Mouse (Mus musculus) thymus, adult 2 months (tissue): ENCODE data around the gene Slc29a2. TPM values are rescaled to one million over a fixed set of nuclear protein-coding genes. Genes with fewer than 3 reads are reported as not detected.

Source experiments
- DNase-seq: peaks from one replicate; pipeline ENCODE4 v3.0.0; 2021
- H3K27ac ChIP-seq: fragments of 200-500 bp; 2 replicates; pipeline ENCODE4 v1.5.1; 2012; ENCODE audit warnings: low read length, control low read depth; ENCODE audit not compliant: control insufficient read depth, insufficient read depth
- H3K27me3 ChIP-seq: fragments of 200-500 bp; 2 replicates; pipeline ENCODE4 v1.6.1; 2012; ENCODE audit warnings: mild to moderate bottlenecking, low read length, moderate library complexity, mixed read lengths; ENCODE audit not compliant: control insufficient read depth, insufficient read depth
- H3K36me3 ChIP-seq: fragments of 200-500 bp; 2 replicates; pipeline ENCODE4 v1.6.1; 2012; ENCODE audit warnings: mild to moderate bottlenecking, low read length, moderate library complexity; ENCODE audit not compliant: control insufficient read depth, insufficient read depth
- H3K4me1 ChIP-seq: fragments of 200-500 bp; replicated peaks from 2 replicates; pipeline ENCODE4 v1.6.1; 2012; ENCODE audit warnings: low read length; ENCODE audit not compliant: control insufficient read depth, insufficient read depth
- H3K4me3 ChIP-seq: fragments of 200-500 bp; 2 replicates; pipeline ENCODE4 v1.5.1; 2012; ENCODE audit warnings: mild to moderate bottlenecking, low read length, control low read depth, moderate library complexity; ENCODE audit not compliant: control insufficient read depth, insufficient read depth
- CTCF ChIP-seq: fragments of 200-500 bp; IDR thresholded peaks from 2 replicates; pipeline ENCODE4 v1.5.1; 2012; ENCODE audit warnings: mild to moderate bottlenecking, control low read depth, low read length, moderate library complexity, borderline replicate concordance; ENCODE audit not compliant: control insufficient read depth, poor library complexity, insufficient read depth; ENCODE audit errors: extremely low read depth
- POLR2A ChIP-seq: fragments of 200-500 bp; IDR thresholded peaks from 2 replicates; pipeline ENCODE4 v1.6.1; 2012; ENCODE audit warnings: mild to moderate bottlenecking, low read length, control low read depth, moderate library complexity; ENCODE audit not compliant: control insufficient read depth, poor library complexity, insufficient read depth; ENCODE audit errors: extremely low read depth
- WGBS: fragments of 180-500 bp; shearing (Covaris S2); methylation state at CpG from one replicate; pipeline ENCODE4 v1.1.7; 2018; 5-methylcytosine and 5-hydroxymethylcytosine counted together
- polyA plus RNA-seq: library from polyadenylated mRNA; depleted of rRNA; stranded (reverse); fragments of >200 nt; gene quantifications from 2 replicates; pipeline ENCODE4 v1.2.3, GENCODE M21; 2012

Gene Slc29a2
- polyA plus RNA-seq, 1 experiment, result 14.6 TPM

- DNase-seq, result no peak
- H3K36me3 ChIP-seq, result no peaks in the 10 kb centered on the region
Observed at GRCm38 (mm10) chr19:5004925-5005324, 18.7 kb upstream of the Slc29a2 start.

GRCm38 (mm10) chr19:5013138-5013537, 10.5 kb upstream of the Slc29a2 start:
- 44% methylated on average over 8 of the region's 8 CpGs for WGBS
- Histone ChIP-seq H3K4me1 (no peaks in the 10 kb centered on the region), H3K27ac (no peak overlapping the region), H3K36me3 (no peaks in the 10 kb centered on the region), H3K27me3 (no peaks in the 10 kb centered on the region), H3K4me3 (no peak overlapping the region)
- TF ChIP-seq POLR2A (no peak), CTCF (no peak)
- no peak for DNase-seq

More at GRCm38 (mm10) chr19:5004925-5005324, 18.7 kb upstream of the Slc29a2 start:
- Histone ChIP-seq H3K4me3 (no peak overlapping the region), H3K4me1 (peaks cover 9% of the 10 kb centered on the region), H3K27me3 (no peaks in the 10 kb centered on the region), H3K27ac (no peak overlapping the region)
- WGBS, result 78% methylated on average over 4 of the region's 4 CpGs
- TF ChIP-seq POLR2A (no peak), CTCF (no peak)

- TF ChIP-seq POLR2A, result no peak
- TF ChIP-seq CTCF, result no peak
- Histone ChIP-seq H3K4me3 (no peak overlapping the region), H3K27ac (no peak overlapping the region), H3K27me3 (no peaks in the 10 kb centered on the region), H3K4me1 (no peaks in the 10 kb centered on the region), H3K36me3 (no peaks in the 10 kb centered on the region)
- peak; percentile 13 for DNase-seq
- 16% methylated on average over 8 of the region's 8 CpGs for WGBS
Observed at GRCm38 (mm10) chr19:5014961-5015398, 8.7 kb upstream of the Slc29a2 start.

- 50% methylated on average over 10 of the region's 10 CpGs for WGBS
- no peaks in the 10 kb centered on the region for H3K4me1 ChIP-seq
- no peak for TF ChIP-seq CTCF
- TF ChIP-seq POLR2A, result no peak
- H3K27me3 ChIP-seq, result no peaks in the 10 kb centered on the region
- H3K4me3 ChIP-seq, result no peak overlapping the region
- DNase-seq, result no peak
- H3K36me3 ChIP-seq, result no peaks in the 10 kb centered on the region
- no peak overlapping the region for H3K27ac ChIP-seq
Observed at GRCm38 (mm10) chr19:5016221-5016742, 7.4 kb upstream of the Slc29a2 start.

- WGBS, result 28% methylated on average over 12 of the region's 12 CpGs
- Histone ChIP-seq H3K4me3 (no peak overlapping the region), H3K27me3 (no peaks in the 10 kb centered on the region), H3K27ac (no peak overlapping the region), H3K36me3 (no peaks in the 10 kb centered on the region), H3K4me1 (no peaks in the 10 kb centered on the region)
- DNase-seq, result peak; percentile 77
- TF ChIP-seq POLR2A (no peak), CTCF (peak; percentile 70; the same call in 1 of the 2 replicates)
Observed at GRCm38 (mm10) chr19:5016782-5017181, 6.9 kb upstream of the Slc29a2 start.

GRCm38 (mm10) chr19:5017611-5018010, 6.0 kb upstream of the Slc29a2 start:
- Histone ChIP-seq H3K27me3 (no peaks in the 10 kb centered on the region), H3K36me3 (no peaks in the 10 kb centered on the region), H3K4me1 (no peaks in the 10 kb centered on the region), H3K27ac (no peak overlapping the region), H3K4me3 (no peak overlapping the region)
- 96% methylated on average over 4 of the region's 4 CpGs for WGBS
- DNase-seq, result no peak
- TF ChIP-seq CTCF (no peak), POLR2A (no peak)

GRCm38 (mm10) chr19:5018191-5018590, 5.5 kb upstream of the Slc29a2 start:
- DNase-seq, result no peak
- Histone ChIP-seq H3K27ac (no peak overlapping the region), H3K4me3 (no peak overlapping the region), H3K27me3 (no peaks in the 10 kb centered on the region), H3K36me3 (no peaks in the 10 kb centered on the region), H3K4me1 (peaks cover under 1% of the 10 kb centered on the region)
- WGBS, result 96% methylated on average over 3 of the region's 3 CpGs
- no peak for TF ChIP-seq CTCF
- no peak for TF ChIP-seq POLR2A
